In genomic region chr9:121241366-121241765, GRCm38 (mm10) we compare ENCODE assay signal across 18 mouse cellular contexts. TPM values are rescaled to one million over a fixed set of nuclear protein-coding genes. Genes with fewer than 3 reads are reported as not detected.
A peak's percentile ranks its signal among the peaks of the same experiment; 100 is the strongest.
DNase-seq lines count a peak whose midpoint lies in the region; ATAC-seq lines count a peak whose summit lies in the region.
"Had no signal": no experiment of that assay in that cellular context is flagged by ENCODE, and none has a peak within 500 bp of the region (broad histone marks: within the 10 kb centered on the region; RNA-seq: fewer than 3 reads in every experiment).

No protein-coding gene starts in this region.

- 79% methylated on average over 8 of the region's 8 CpGs for WGBS in heart, embryonic 10.5 days
- 81% methylated on average over 8 of the region's 8 CpGs for WGBS in midbrain, embryonic 16.5 days
- 83% methylated on average over 8 of the region's 8 CpGs for WGBS in midbrain, embryonic 14.5 days
- 84% methylated on average over 8 of the region's 8 CpGs for WGBS in intestine, embryonic 15.5 days

- H3K9me3 ChIP-seq in heart, embryonic 10.5 days, result no peaks in the 10 kb centered on the region
- no peaks in the 10 kb centered on the region for H3K9me3 ChIP-seq in midbrain, embryonic 16.5 days (replicated peaks; ENCODE audit: control insufficient read depth, low read length, poor library complexity, severe bottlenecking)
- no peaks in the 10 kb centered on the region for H3K9me3 ChIP-seq in midbrain, embryonic 14.5 days (ENCODE audit: control insufficient read depth, low read length)
- no peaks in the 10 kb centered on the region for H3K9me3 ChIP-seq in intestine, embryonic 15.5 days
- H3K9me3 ChIP-seq: embryonic facial prominence, embryonic 12.5 days; hindbrain, embryonic 13.5 days; limb, embryonic 13.5 days; stomach, embryonic 15.5 days had no signal

- no peaks in the 10 kb centered on the region for H3K4me1 ChIP-seq in heart, embryonic 10.5 days
- H3K4me1 ChIP-seq in midbrain, embryonic 16.5 days (ENCODE audit: control insufficient read depth, insufficient read depth, low read length), result no peaks in the 10 kb centered on the region
- no peaks in the 10 kb centered on the region for H3K4me1 ChIP-seq in midbrain, embryonic 14.5 days (ENCODE audit: control insufficient read depth, insufficient read depth, low read length)
- H3K4me1 ChIP-seq in intestine, embryonic 15.5 days (replicated peaks), result no peaks in the 10 kb centered on the region
- H3K4me1 ChIP-seq: embryonic facial prominence, embryonic 12.5 days; hindbrain, embryonic 13.5 days; limb, embryonic 13.5 days; stomach, embryonic 15.5 days had no signal

- no peaks in the 10 kb centered on the region for H3K36me3 ChIP-seq in heart, embryonic 10.5 days
- no peaks in the 10 kb centered on the region for H3K36me3 ChIP-seq in midbrain, embryonic 16.5 days (ENCODE audit: control insufficient read depth, insufficient read depth, low read length)
- H3K36me3 ChIP-seq in midbrain, embryonic 14.5 days (ENCODE audit: control insufficient read depth, insufficient read depth, low read length), result no peaks in the 10 kb centered on the region
- H3K36me3 ChIP-seq in intestine, embryonic 15.5 days, result no peaks in the 10 kb centered on the region
- H3K36me3 ChIP-seq: embryonic facial prominence, embryonic 12.5 days; hindbrain, embryonic 13.5 days; stomach, embryonic 15.5 days had no signal

- peaks cover 9% of the 10 kb centered on the region for H3K27me3 ChIP-seq in heart, embryonic 10.5 days (ENCODE audit: insufficient read depth, poor library complexity, severe bottlenecking)
- no peaks in the 10 kb centered on the region for H3K27me3 ChIP-seq in midbrain, embryonic 16.5 days (ENCODE audit: control insufficient read depth, insufficient read depth, low read depth, low read length)
- no peaks in the 10 kb centered on the region for H3K27me3 ChIP-seq in midbrain, embryonic 14.5 days (ENCODE audit: control insufficient read depth, insufficient read depth, low read length)
- no peaks in the 10 kb centered on the region; the same call in 1 of the 2 replicates for H3K27me3 ChIP-seq in intestine, embryonic 15.5 days (replicated peaks)
- H3K27me3 ChIP-seq: CH12.LX; stomach, embryonic 15.5 days had no signal

- no peak overlapping the region for H3K4me3 ChIP-seq in heart, embryonic 10.5 days
- no peak overlapping the region for H3K4me3 ChIP-seq in midbrain, embryonic 16.5 days (ENCODE audit: low read depth, low read length)
- no peak overlapping the region for H3K4me3 ChIP-seq in midbrain, embryonic 14.5 days (replicated peaks; ENCODE audit: low read depth, low read length)
- H3K4me3 ChIP-seq in intestine, embryonic 15.5 days (replicated peaks), result no peak overlapping the region
- H3K4me3 ChIP-seq: embryonic facial prominence, embryonic 12.5 days; hindbrain, embryonic 13.5 days; left cerebral cortex, adult 2 months; limb, embryonic 13.5 days; stomach, embryonic 15.5 days had no signal

- peak; percentile 45; the same call in 1 of the 2 replicates for ATAC-seq in midbrain, embryonic 16.5 days
- no peak for ATAC-seq in midbrain, embryonic 14.5 days (ENCODE audit: low FRiP score, low TSS enrichment)
- ATAC-seq in intestine, embryonic 15.5 days, result 0 out of 2 replicates have a peak, but pooled peaks have one; percentile 20
- ATAC-seq: forebrain, embryonic 16.5 days had no signal

- peak; percentile 85 for DNase-seq in heart, adult 11 months
- DNase-seq in heart, embryonic 10.5 days (ENCODE audit: low spot score), result no peak
- peak; percentile 0 for DNase-seq in kidney, postnatal 14 days
- no peak for DNase-seq in kidney, postnatal 10 days
- DNase-seq in midbrain, embryonic 14.5 days, result no peak
- DNase-seq: adrenal gland, adult 8-10 months; cerebellum, adult 18-20 months had no signal

- H3K27ac ChIP-seq in heart, embryonic 10.5 days, result no peak overlapping the region
- H3K27ac ChIP-seq in midbrain, embryonic 16.5 days (ENCODE audit: low read length), result no peak overlapping the region
- no peak overlapping the region for H3K27ac ChIP-seq in midbrain, embryonic 14.5 days (replicated peaks; ENCODE audit: low read depth, low read length)
- H3K27ac ChIP-seq in intestine, embryonic 15.5 days, result no peak overlapping the region
- H3K27ac ChIP-seq: embryonic facial prominence, embryonic 12.5 days; hindbrain, embryonic 13.5 days; left cerebral cortex, adult 2 months; limb, embryonic 13.5 days; liver, embryonic 14.5 days; stomach, embryonic 15.5 days had no signal

- no peak overlapping the region for H3K4me2 ChIP-seq in midbrain, embryonic 16.5 days (ENCODE audit: low read length)
- no peak overlapping the region for H3K4me2 ChIP-seq in midbrain, embryonic 14.5 days (ENCODE audit: low read length)
- H3K4me2 ChIP-seq in intestine, embryonic 15.5 days (replicated peaks), result no peak overlapping the region
- H3K4me2 ChIP-seq: embryonic facial prominence, embryonic 12.5 days; hindbrain, embryonic 13.5 days; limb, embryonic 13.5 days; midbrain, embryonic 11.5 days; stomach, embryonic 15.5 days had no signal

- no peak overlapping the region for H3K9ac ChIP-seq in midbrain, embryonic 16.5 days (ENCODE audit: low read depth, low read length)
- no peak overlapping the region for H3K9ac ChIP-seq in midbrain, embryonic 14.5 days (replicated peaks; ENCODE audit: low read length)
- no peak overlapping the region for H3K9ac ChIP-seq in intestine, embryonic 15.5 days
- H3K9ac ChIP-seq: embryonic facial prominence, embryonic 12.5 days; hindbrain, embryonic 13.5 days; limb, embryonic 13.5 days; liver, embryonic 14.5 days; stomach, embryonic 15.5 days had no signal

RNA-seq across cellular contexts. Expression of gene Ulk4, which starts 35.6 kb away (rescaled TPM):
- polyA plus RNA-seq in heart, embryonic 10.5 days (2016; fragmentation: Nextera tagmentation; extraction: Ambion mirVana), result 89.4 and 98.5 TPM in 2 replicates
- polyA plus RNA-seq in midbrain, embryonic 16.5 days (2015; fragmentation: Nextera tagmentation; extraction: Ambion mirVana), result 102 and 112 TPM in 2 replicates
- 75.7 and 79.0 TPM in 2 replicates for polyA plus RNA-seq in midbrain, embryonic 14.5 days (2014; fragmentation: Nextera tagmentation; extraction: Ambion mirVana)
- polyA plus RNA-seq in intestine, embryonic 15.5 days (2015; fragmentation: Nextera tagmentation; extraction: Ambion mirVana), result 140 and 150 TPM in 2 replicates

RNA-seq across cellular contexts. Expression of gene Trak1, which starts 55.9 kb away (rescaled TPM):
- 18.2 and 24.1 TPM in 2 replicates for polyA plus RNA-seq in heart, embryonic 10.5 days (2016; fragmentation: Nextera tagmentation; extraction: Ambion mirVana)
- polyA plus RNA-seq in midbrain, embryonic 16.5 days (2015; fragmentation: Nextera tagmentation; extraction: Ambion mirVana), result 53.8 and 60.6 TPM in 2 replicates
- 47.0 and 53.6 TPM in 2 replicates for polyA plus RNA-seq in midbrain, embryonic 14.5 days (2014; fragmentation: Nextera tagmentation; extraction: Ambion mirVana)
- polyA plus RNA-seq in intestine, embryonic 15.5 days (2015; fragmentation: Nextera tagmentation; extraction: Ambion mirVana), result 20.9 and 26.5 TPM in 2 replicates

Comparison
In these comparisons a context has a peak if more than half of its experiments do, and no peak if none do; other contexts are left out.
1. DNase-seq: peak in heart, adult 11 months (single experiment) and kidney, postnatal 14 days (single experiment); none in heart, embryonic 10.5 days (single experiment), kidney, postnatal 10 days (single experiment) and midbrain, embryonic 14.5 days (single experiment).